Mouse (Mus musculus) cortical plate, adult 2 months (tissue): Measurements from ENCODE around the gene Prf1. TPM values are rescaled to one million over a fixed set of nuclear protein-coding genes. Genes with fewer than 3 reads are reported as not detected.

Experiments
- H3K27ac ChIP-seq: fragments of 200-500 bp; 2 replicates; pipeline ENCODE4 v1.5.1; 2012; ENCODE audit warnings: low read length, control low read depth, inconsistent platforms; ENCODE audit not compliant: insufficient read depth
- H3K4me1 ChIP-seq: fragments of 200-500 bp; 2 replicates; pipeline ENCODE4 v1.6.1; 2011; ENCODE audit warnings: low read length; ENCODE audit not compliant: control insufficient read depth, insufficient read depth
- H3K4me3 ChIP-seq: fragments of 200-500 bp; 2 replicates; pipeline ENCODE4 v1.5.1; 2011; ENCODE audit warnings: mild to moderate bottlenecking, low read length, control low read depth; ENCODE audit not compliant: insufficient read depth
- CTCF ChIP-seq: fragments of 200-500 bp; IDR thresholded peaks from 2 replicates; pipeline ENCODE4 v1.5.1; 2011; ENCODE audit warnings: mild to moderate bottlenecking, control low read depth, low read length; ENCODE audit not compliant: insufficient read depth; ENCODE audit errors: extremely low read depth
- POLR2A ChIP-seq: fragments of 200-500 bp; IDR thresholded peaks from 2 replicates; pipeline ENCODE4 v1.6.1; 2011; ENCODE audit warnings: mild to moderate bottlenecking, low read length, control low read depth; ENCODE audit not compliant: insufficient read depth; ENCODE audit errors: extremely low read depth
- polyA plus RNA-seq: library from polyadenylated mRNA; depleted of rRNA; stranded (reverse); fragments of >200 nt; gene quantifications from 2 replicates; pipeline ENCODE4 v1.2.3, GENCODE M21; 2012; rRNA removed

Prf1 gene
- polyA plus RNA-seq, result 0.11 TPM in 1 of 2 replicates, not detected in the other

GRCm38 (mm10) chr10:61297477-61297876 is at the start of gene Prf1:
TSS of gene Prf1 (plus strand) at chr10:61297833.
- Histone ChIP-seq H3K4me3 (no peak within 1 kb of the TSS), H3K27ac (no peak within 1 kb of the TSS), H3K4me1 (no peaks in the 10 kb centered on the region)
- TF ChIP-seq POLR2A, result no peak

- Histone ChIP-seq H3K27ac (no peak overlapping the region), H3K4me3 (no peak overlapping the region), H3K4me1 (no peaks in the 10 kb centered on the region)
- no peak for TF ChIP-seq CTCF
- TF ChIP-seq POLR2A, result no peak
Observed at GRCm38 (mm10) chr10:61248596-61249114, 49.0 kb upstream of the Prf1 start.

- TF ChIP-seq CTCF (no peak), POLR2A (no peak)
Observed at GRCm38 (mm10) chr10:61249951-61250350, 47.7 kb upstream of the Prf1 start.

GRCm38 (mm10) chr10:61254761-61255160 is 42.9 kb upstream of the Prf1 start:
- H3K4me1 ChIP-seq, result no peaks in the 10 kb centered on the region
- no peak overlapping the region for H3K4me3 ChIP-seq
- no peak overlapping the region for H3K27ac ChIP-seq
- TF ChIP-seq CTCF (no peak), POLR2A (no peak)

More at GRCm38 (mm10) chr10:61249951-61250350, 47.7 kb upstream of the Prf1 start:
- Histone ChIP-seq H3K4me3 (no peak overlapping the region), H3K27ac (no peak overlapping the region), H3K4me1 (no peaks in the 10 kb centered on the region)

- H3K4me1 ChIP-seq, result no peaks in the 10 kb centered on the region
- H3K4me3 ChIP-seq, result no peak overlapping the region
Observed at GRCm38 (mm10) chr10:61255190-61255589, 42.4 kb upstream of the Prf1 start.

GRCm38 (mm10) chr10:61256665-61257064 is 41.0 kb upstream of the Prf1 start:
- no peak overlapping the region for H3K27ac ChIP-seq
- TF ChIP-seq CTCF (no peak), POLR2A (no peak)
- no peaks in the 10 kb centered on the region for H3K4me1 ChIP-seq
- H3K4me3 ChIP-seq, result no peak overlapping the region

More at GRCm38 (mm10) chr10:61255190-61255589, 42.4 kb upstream of the Prf1 start:
- no peak for TF ChIP-seq CTCF
- no peak overlapping the region for H3K27ac ChIP-seq

- no peak for TF ChIP-seq POLR2A
- TF ChIP-seq CTCF, result no peak
- Histone ChIP-seq H3K27ac (no peak overlapping the region), H3K4me1 (no peaks in the 10 kb centered on the region), H3K4me3 (no peak overlapping the region)
Observed at GRCm38 (mm10) chr10:61258131-61258530, 39.5 kb upstream of the Prf1 start.

GRCm38 (mm10) chr10:61261229-61262156 is 36.1 kb upstream of the Prf1 start:
- Histone ChIP-seq H3K4me3 (no peak overlapping the region), H3K4me1 (no peaks in the 10 kb centered on the region), H3K27ac (no peak overlapping the region)
- TF ChIP-seq POLR2A, result no peak
- TF ChIP-seq CTCF, result no peak

GRCm38 (mm10) chr10:61263606-61264005 is 34.0 kb upstream of the Prf1 start:
- Histone ChIP-seq H3K4me3 (no peak overlapping the region), H3K27ac (no peak overlapping the region), H3K4me1 (no peaks in the 10 kb centered on the region)
- TF ChIP-seq POLR2A (no peak), CTCF (no peak)

- no peak overlapping the region for H3K4me3 ChIP-seq
- H3K27ac ChIP-seq, result no peak overlapping the region
- TF ChIP-seq POLR2A (no peak), CTCF (no peak)
- H3K4me1 ChIP-seq, result no peaks in the 10 kb centered on the region
Observed at GRCm38 (mm10) chr10:61267378-61267777, 30.3 kb upstream of the Prf1 start.
